Mouse (Mus musculus) MN1 (cell line): ENCODE results near the gene Wnt4.

Experiments used
- DNase-seq: peaks from one replicate; pipeline ENCODE4 v3.0.0-alpha.2; 2016; ENCODE audit warnings: low spot score

Wnt4 gene

GRCm38 (mm10) chr4:137306991-137307706, 29.9 kb downstream of the Wnt4 start:
- no peak for DNase-seq

GRCm38 (mm10) chr4:137308377-137308776, 31.1 kb downstream of the Wnt4 start:
- DNase-seq = peak; percentile 79

GRCm38 (mm10) chr4:137313511-137313910, 36.2 kb downstream of the Wnt4 start:
- peak; percentile 65 for DNase-seq

DNA sequence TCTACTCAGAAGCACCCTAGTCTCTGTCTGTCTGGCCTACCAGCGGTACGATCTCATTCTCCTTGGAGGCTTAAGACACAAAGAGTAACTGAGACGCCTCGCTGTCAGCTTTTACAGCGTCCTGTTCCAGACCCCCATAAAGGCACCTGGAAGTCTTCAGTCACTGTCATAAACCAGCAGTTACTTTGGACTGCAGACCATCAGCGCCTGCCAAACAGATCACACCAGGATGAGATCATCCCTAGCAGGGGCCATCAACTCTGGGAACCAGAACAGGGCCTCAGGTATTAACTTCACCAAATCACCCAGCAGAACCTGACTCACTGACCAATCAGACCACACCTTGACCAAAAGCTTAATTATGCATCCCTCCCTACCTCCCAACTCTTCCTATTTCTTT, 37.3 kb downstream of the Wnt4 start:
- peak; percentile 89 for DNase-seq

DNA sequence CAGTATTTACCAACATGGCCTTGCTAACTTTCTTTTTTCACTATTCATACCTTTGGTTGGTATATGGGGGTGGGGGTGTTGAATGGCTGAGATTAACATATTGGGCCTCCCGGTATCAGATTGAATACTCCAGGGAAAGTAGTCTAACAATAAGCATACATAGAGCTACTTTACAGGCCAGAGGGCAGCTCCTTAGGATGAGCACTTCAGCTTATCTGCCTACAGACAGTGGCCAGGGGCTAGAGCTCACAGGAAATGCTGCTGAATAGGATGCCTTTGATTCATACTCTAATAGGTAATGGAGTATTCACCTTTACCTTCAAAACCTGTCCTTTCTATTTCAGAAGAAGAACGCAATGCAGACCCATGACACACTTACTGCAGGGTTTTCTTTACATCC, 37.8 kb downstream of the Wnt4 start:
- DNase-seq = peak; percentile 50

- no peak for DNase-seq
These were observed 38.9 kb downstream of the Wnt4 start for GRCm38 (mm10) chr4:137316027-137316770.

GRCm38 (mm10) chr4:137324926-137325325, 47.6 kb downstream of the Wnt4 start:
- DNase-seq = peak; percentile 29

DNA sequence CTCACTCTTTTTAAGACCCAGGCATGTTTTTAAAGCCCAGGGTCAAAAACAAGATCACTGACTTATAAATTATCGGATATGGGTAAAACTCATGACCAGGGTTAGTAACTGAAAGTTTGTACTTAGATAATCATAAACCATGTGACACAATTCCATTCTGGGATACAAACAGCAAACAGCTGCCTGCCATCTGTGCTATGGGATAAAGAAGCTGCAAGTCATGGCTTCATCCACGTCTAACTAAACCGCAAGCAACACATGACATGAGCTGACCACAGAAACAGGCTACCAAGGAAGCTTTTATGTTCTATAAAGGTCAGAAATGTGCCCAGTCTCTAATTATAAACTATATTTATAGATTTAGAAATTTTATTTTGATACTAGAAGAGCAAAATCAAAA, 49.2 kb downstream of the Wnt4 start:
- DNase-seq = no peak

GRCm38 (mm10) chr4:137332051-137332450, 54.8 kb downstream of the Wnt4 start:
- DNase-seq = no peak

- DNase-seq = no peak
These were observed 59.2 kb downstream of the Wnt4 start for GRCm38 (mm10) chr4:137336468-137336867.

DNA sequence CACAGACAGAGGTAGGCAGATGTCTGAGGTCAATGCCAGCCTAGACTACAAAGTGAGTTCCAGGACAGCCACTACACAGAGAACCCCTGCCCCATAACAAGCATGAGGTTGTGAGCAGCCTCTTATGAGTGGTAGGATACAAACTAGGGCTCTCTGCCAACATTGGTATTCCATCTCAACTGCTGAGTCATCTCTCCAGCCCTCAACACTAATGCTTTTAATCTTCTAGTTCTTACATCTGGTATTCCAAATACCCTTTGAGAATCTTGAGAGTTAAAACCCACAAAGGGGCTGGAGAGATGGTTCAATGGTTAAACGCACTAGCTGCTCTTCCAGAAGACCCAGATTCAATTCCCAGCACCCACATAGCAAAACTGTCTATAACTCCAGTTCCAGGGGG, 62.1 kb downstream of the Wnt4 start:
- peak; percentile 83 for DNase-seq

- DNase-seq = no peak
These were observed 65.5 kb downstream of the Wnt4 start for GRCm38 (mm10) chr4:137342816-137343215.

GRCm38 (mm10) chr4:137345112-137345511, 67.8 kb downstream of the Wnt4 start:
- DNase-seq = no peak

DNA sequence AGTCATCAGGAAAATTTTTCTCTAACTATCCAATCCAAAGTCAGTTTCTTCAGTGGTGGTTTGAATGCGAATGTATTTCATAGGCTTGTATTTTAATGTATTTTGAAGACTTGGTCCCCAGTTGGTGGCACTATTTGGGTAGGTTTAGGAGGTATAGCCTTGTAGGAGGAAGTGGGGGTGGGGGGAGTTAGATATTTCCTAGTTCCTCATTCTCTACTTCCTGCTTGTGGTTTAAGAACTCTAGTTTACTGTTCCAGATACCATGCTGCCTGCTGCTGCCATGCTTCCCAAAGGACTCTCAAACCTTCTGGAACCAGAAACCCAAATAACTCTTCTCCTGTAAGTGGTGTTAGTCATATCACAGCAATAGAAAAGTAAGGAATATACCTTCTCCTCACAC, 68.5 kb downstream of the Wnt4 start:
- DNase-seq = no peak
